Mouse (Mus musculus) bone marrow macrophage, adult 2 months (primary cell): ENCODE results near the gene Dlst.

Source experiments
- CTCF ChIP-seq: IDR thresholded peaks from 2 replicates; pipeline ENCODE4 v1.5.1; 2012; ENCODE audit warnings: low read depth, mild to moderate bottlenecking, low read length, moderate library complexity
- POLR2A ChIP-seq: IDR thresholded peaks from 2 replicates; pipeline ENCODE4 v1.6.1; 2012; ENCODE audit warnings: mild to moderate bottlenecking, low read depth, low read length, borderline replicate concordance

DNA sequence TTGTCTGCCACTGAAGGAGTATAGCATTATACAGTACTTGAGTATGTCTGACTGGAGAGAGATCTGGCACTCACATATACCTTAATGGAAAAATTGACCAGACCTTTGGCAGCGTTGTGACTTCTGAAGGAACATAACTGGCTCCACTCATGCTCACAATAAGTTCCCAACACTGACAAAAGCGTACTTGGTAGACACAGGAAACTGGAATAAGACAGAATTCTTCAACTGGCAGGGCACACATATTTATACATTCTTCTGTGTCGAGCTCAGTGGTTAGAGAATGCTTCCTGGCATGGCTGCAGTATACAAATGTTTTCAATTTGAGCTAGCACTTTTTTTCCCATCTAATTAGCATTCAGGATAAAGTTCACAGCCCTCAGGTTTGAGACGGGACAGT lies 25.7 kb upstream of the Dlst start:
- TF ChIP-seq CTCF, result no peak
- TF ChIP-seq POLR2A, result no peak
